Mouse (Mus musculus): ENCODE measurements around the gene Slc24a2.
A peak's percentile ranks its signal among the peaks of the same experiment; 100 is the strongest.

Gene Slc24a2

DNA sequence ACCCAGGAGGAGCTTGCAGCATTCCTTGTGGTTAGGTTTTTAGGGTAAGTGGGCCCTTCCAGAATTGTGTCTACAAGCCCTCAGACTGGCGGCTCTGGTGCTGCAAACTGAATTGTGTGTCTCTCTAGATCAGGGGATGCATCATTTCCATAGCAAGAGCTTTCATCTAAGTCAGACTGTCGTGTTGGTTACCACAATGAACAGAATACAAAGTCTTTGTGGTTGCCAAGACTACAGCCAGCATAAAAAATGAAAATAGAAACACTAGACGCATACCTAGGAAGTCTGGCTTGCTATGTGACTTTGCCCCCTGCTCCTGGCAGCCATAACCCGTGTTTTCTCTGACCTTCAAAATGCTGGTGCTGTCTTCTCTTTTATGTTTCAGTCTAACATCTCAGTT lies 114.6 kb downstream of the Slc24a2 start:
- DNase-seq (ENCODE audit: low spot score), result no peak

DNA sequence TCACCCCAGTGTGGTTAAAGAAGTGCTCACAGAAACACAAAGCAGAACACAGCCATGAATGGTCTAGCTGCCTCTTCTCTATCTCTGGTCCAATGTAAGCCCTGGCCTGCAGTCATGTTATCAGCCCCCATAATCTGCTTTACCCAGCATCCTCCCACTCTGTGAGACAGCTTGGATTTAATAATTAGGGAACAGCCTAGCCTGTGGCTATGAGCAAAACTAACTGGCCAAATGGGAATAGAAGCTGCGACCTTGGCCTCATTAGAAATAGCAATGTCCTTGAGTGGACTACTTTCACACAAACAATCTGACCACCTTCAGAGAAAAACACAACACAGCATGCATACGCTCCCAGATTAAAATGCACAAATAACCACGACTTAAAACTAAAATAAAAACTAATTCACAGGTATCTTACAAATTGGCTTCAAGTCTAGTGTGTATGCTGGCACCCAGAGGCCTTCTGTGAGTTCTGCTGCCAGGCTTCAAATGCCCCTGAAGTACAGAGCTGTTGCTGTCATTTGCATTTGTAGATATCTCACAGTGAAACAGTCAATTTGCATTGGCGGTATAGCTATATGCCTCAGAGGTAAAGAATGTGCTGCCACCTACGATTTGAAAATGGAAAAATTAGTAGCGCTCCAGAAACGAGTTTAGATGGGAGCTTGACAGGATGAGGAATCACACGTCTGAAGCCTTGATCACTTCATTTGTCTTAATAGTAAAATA lies 120.8 kb downstream of the Slc24a2 start:
- no peak for DNase-seq (ENCODE audit: low spot score)

DNA sequence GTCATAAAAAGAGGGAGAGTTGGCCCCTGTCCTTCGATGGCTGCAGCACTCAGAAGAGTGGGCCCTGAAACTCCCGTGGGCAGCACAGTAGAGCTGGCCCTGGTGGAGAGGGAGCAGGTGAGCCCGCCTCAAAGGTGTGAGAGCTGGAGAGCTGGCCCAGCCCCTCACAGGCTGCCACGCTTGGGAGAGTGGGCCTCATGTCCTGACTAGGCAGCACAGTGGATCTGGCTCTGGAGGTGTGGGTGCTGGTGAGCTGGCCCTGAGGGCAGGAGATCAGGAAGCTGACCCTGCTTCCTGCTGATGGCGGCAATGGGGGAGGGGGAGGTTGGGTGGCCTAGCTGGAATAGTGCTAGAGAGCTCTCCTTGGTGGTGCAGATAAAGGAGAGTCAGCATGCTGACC lies 129.3 kb downstream of the Slc24a2 start:
- DNase-seq (ENCODE audit: low spot score), result no peak

DNA sequence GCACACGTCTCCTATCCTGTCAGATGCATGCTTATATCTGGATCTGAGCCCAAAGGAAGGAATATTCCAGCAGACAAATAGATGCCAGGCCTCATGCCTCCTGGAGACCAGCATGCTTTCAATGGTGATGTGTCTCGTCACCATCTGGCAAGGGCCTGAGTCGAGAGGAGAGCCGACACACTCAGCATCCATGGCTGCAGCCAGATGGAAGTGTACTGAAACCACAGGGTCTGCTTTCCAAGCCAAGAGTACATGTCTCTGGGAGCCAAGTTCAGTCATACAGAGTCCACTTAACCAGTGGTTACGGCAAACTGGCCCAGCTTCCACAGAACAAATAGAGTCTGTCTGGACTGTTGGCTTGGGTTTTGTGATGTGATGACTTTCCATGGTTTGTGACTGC lies 134.1 kb downstream of the Slc24a2 start:
- no peak for DNase-seq (ENCODE audit: low spot score)

DNA sequence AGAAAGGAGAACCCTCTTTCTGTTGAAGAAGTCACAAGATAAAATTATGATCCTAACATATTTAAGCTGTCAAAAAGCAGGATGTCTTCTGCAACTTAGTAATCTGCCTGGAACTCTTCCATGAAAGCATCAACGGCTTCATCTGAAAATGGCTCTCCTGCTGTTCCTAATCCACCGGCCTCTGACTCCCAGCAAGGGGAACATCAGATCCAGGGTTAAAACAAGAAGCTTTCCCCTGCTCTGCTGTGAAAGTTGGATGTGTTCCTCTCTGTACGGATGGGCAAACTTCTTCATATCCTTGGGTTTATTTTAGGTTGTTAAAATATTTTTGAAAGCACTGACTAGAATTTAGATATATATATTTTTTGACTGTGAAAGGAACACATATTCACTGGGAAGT lies 136.7 kb downstream of the Slc24a2 start:
- DNase-seq (ENCODE audit: low spot score), result no peak

DNA sequence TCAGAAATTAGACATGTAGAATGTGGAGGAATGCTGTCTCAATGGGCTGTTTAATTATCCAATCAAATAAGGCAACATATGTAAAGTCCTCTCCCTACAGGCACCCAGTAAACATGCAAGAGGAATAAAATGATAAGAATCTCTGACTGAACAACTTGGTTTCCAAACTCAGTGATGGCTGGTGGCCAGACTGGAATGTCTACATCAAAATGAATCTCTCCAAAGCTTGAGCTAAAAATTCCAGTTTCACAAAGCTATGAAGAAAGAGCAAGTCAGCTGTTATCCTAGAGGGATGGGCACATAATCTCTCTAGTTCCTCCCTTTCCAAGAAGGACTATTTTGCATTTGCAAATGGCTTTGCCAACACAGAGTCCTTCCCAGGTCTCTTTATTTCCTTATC lies 139.4 kb downstream of the Slc24a2 start:
- DNase-seq (ENCODE audit: low spot score), result no peak

DNA sequence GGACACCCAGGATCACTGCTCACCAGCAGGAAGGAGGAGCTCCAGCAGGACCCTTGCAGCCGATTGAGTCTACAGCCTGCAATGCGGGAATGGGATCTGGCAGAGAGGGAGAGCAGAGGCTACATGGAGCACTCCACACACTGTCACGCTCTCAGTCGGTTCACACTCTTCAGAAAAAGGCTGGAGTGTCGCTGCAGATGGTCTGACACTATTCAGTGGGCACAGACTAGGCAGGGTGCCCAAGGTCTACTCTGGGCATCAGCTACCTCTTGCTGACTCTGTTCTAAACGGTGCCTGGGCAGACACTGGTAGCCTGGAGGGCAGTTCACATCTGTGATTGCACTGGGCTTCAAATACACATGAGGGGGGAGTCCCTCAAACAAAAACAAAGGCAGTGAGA lies 141.6 kb downstream of the Slc24a2 start:
- no peak for DNase-seq (ENCODE audit: low spot score)

DNA sequence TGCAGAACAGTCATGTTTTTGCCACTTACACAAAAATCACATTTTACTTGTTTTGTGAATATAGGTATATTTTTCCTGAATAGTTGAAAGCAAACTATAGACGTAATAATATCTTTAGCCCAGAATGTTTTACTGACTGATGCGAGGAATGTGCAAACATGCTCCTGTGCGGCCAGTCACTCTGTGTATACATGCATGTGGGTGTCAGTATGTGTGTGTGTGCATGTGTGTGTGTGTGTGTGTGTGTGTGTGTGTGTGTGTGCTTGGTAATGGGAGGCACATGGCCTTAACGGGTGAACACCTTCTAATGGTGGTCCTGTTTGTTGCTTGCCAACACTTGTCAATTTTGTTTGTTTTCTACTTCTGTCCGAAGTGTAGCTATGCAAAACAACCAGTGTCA lies 142.7 kb downstream of the Slc24a2 start:
- no peak for DNase-seq (ENCODE audit: low spot score)

DNA sequence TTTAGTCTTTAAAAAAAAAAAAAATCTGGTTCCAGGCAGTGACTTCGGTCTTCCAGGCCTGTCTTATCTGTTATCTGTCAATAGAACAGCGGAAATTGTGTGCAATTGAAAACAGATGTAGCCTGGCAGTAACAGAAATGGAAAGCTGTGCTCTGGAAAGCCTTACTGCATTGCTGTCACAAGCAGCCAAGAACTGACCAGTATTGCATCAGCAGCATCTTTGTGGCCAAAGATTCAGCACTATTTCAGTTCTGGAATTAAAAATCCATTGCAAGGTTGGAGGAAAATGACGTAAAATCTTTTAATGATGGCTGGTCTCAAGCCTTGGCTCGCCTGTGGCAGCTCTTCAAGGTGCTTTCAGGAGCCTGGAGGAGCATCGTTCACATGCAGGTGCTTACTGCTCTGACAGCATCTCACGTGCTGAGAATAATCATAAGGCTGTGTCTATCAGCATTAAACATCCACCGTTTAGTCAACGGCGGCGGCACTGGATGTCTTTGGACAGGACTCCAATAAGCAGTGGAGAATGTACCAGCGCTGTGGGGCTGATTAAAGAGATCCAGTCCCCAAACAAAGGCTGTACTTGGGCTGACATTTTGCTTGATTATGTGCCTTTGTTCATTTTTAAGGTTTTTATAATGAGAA lies 143.2 kb downstream of the Slc24a2 start:
- peak; percentile 37 for DNase-seq (ENCODE audit: low spot score)

DNA sequence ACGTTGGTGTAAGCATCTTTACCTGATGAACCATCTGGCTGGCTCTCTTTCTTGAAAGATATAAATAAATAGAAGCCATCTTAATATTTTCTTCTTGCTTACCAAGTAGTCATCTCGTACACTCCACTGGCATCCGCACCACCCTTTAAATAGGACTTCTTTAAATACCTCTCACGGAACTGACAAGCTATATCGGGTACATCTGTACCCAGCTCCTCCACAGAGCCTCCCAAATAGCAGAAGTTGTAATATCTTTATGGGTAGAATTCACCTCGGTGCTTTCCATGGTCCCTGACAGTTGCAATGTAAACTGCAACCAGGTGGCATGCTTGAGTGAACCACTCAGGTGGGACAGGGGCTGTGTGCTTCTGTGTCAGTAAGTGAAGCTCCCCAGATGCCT lies 149.0 kb downstream of the Slc24a2 start:
- DNase-seq (ENCODE audit: low spot score), result no peak

DNA sequence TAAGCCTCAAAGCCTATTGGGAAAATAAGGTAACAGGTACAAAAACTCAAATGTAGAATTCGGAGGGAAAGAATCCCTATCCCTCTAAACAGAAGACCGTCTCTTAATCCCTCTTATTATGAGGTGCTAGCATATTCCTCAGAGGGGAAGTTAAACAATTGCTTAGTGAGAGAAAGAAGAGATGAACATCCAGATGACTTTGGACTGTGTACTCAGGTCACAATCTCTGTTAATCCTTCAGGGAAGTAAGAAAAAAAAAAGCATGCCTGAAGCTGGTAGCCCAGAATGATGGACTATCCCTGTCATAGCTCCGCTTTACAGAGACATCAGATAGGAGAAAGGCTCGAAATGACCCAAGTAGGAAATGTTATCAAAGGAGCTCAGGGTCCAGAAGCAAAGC lies 151.0 kb downstream of the Slc24a2 start:
- no peak for DNase-seq (ENCODE audit: low spot score)

DNA sequence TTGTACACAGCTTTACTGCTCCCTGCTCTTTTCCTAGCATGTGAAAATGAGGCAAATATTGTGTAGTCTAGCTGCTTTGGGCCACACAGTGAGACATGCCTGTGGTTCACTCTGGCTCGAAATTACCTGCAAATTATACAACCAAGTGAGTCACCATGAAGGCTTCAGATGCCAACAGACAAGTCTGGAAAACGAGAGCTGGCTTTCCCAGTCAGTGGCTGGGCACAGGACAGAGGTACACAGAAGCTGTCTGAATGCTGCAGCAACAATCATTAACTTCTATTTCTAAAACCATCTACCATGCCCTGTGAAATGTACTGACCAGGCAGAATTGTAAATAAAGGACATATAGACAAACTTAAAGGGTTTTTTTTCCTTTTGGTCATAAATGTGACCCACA lies 151.6 kb downstream of the Slc24a2 start:
- DNase-seq (ENCODE audit: low spot score), result no peak

DNA sequence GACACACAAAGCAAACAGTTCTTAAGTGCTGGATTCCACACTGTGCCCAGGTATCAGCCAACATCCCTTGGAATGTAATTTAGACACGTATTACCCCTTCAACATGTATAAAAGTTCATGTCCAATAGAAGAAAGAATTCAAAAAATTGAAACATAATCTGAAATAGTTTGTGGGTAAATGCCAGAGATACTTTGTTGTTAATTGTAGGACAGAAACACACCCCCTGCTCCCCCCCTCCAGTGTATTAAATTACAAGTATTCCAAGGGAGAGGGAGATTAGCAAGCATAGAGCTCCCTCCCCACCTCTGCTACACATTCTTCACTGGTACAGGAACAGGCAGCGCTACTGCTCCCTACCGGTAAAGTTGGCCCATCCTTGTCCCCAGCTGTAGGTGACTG lies 154.5 kb downstream of the Slc24a2 start:
- no peak for DNase-seq (ENCODE audit: low spot score)

DNA sequence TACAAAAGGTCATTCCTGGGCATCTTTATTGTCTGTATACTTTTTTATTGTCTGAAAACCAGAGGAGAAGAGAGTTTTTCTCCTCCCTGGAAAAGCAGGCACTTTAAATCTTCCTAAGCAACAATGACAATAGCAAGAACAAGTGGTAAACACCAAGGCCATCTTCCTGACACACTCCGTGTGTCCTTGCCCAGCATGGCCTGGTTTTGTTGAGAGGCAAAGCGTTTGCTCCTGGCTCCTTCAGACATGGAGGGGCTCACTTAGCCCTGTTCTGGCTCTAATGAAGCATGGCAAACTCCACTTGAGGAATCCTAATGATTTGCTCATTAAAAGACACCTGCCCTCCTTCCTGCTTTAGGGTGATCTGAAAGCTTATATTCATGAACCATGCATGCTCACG lies 162.2 kb downstream of the Slc24a2 start:
- no peak for DNase-seq (ENCODE audit: low spot score)

DNA sequence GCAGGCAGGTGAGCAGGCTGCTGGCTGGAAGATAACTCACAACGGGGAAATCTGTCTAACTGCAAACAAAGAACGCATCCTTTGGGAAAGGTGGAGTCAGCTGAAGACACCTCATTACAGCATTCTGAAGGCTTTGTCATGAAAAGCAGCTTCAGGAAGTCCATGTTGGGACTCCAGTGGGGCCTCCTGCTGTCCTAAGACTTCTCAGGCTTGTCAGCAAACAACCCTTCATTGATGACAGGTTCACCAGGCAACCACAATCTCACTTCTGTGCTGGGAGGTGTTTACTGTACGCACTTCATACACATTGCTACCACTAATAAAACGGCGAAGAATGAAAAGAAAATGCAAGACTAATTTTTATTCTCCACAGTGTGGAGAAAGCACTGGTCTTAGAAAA lies 165.1 kb downstream of the Slc24a2 start:
- DNase-seq (ENCODE audit: low spot score), result no peak

DNA sequence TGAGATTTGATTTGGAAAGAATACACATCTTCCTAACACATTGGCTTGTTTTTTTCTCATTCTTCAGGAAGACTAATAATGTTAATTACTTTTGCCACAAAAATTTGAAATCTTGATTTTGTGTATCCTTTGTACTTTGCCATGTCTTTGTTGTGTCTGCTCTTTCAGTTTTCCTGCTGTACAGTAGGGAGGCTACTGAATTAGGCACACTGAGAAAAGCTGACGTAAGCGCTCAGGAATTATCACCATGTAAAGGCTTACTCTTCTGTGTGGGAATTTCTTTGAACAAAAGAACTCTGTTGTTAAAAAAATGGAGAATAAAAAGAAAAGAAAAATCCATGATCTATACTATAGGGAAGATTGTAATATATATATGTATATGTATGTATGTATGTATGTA lies 165.7 kb downstream of the Slc24a2 start:
- no peak for DNase-seq (ENCODE audit: low spot score)

DNA sequence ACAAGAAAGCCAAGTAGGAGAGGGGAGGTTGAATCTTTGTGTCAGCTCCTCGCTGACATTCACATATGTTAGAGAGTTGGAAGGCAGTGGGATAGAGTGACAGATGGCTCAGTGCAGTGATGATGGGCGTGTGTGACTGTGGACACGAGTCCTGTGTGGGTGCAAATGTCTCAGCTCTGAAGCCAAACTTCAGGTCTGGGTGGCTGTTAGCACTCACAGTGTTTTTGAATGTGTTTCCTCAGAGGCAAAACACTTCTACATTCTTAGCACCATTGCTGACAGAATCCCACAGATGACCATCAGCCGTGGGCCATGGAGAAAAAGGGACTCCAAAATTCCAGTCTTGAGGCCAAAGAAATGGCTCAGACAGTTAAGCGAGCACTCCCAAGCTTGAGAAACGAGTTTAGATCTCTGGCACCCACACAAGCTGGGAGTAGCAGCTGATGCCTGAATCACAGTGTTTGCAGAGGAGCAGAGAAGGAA lies 167.5 kb downstream of the Slc24a2 start:
- no peak for DNase-seq (ENCODE audit: low spot score)

DNA sequence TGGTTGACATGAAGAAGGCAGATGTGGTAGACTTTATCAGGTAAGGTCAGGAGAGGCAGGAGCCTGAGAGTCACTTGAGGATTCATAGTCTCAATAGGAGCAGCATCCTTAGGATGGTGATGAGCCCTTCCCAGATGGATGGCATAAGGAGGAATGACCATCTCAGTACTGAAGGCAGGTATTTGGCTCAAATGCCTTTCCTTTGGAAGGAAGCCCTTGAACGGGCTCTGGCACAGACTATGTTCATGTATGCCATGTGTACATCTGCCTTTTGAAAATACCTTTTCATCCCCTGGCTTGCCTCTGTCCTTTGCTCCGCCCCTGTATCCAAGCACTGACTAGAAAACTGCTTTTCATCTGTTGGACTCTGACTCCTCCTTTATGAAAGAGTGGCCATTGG lies 168.6 kb downstream of the Slc24a2 start:
- no peak for DNase-seq (ENCODE audit: low spot score)

DNA sequence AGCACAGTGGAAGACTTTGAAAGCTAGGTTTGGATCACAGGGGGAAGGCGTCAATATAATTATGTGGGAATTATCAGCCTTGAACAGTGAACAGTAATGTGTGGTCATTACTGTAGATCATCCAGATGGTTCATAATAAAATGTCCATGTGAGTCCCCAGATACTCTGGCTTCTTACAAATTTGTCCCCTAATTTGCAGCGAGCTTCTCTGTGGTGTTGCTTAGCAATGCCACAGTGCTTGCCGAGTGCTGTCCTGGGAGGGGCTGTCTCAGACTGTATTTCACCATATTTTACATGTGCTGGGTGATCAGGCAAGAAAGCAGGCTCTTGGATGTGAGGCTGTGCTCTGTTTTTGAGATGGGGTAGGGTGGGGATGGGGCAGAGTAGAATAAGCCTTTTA lies 172.7 kb downstream of the Slc24a2 start:
- DNase-seq (ENCODE audit: low spot score), result no peak

DNA sequence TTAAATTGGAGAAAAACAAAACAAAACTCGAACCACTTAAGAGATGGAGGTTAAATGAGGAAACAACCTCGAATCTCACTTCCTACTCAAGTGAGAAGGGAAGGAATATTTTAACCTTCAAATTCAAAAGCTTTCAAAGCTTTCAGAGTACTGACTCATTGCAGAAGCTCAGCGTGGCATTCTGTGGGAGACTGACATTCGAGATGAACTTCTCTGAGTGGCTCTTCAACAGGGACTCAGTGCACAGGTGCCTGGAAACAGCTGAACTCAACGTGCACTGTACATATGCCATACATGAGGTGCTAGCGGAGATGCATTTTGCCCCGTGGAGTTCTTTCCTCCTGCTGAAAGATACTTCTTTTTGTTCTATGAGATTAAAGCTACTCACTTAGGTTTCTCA lies 174.5 kb downstream of the Slc24a2 start:
- no peak for DNase-seq (ENCODE audit: low spot score)

DNA sequence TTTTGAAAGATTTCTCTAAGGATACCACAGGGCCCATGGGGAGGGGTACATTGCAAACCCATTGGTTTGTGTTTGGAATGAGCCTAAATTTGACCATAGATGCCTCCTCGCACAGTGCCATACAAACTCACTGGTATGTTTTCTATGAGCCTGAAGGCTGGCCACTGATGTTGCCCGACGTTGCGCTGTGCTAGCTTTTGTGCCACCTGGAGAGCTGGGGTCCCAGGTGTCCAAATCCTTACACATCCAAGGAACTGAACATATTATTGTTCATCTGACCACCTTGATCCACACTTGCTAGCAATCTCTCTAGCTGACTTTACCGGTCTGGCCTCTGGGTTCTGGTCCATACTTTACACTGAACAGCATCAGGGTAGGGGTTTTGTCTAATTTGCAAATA lies 177.4 kb downstream of the Slc24a2 start:
- no peak for DNase-seq (ENCODE audit: low spot score)

DNA sequence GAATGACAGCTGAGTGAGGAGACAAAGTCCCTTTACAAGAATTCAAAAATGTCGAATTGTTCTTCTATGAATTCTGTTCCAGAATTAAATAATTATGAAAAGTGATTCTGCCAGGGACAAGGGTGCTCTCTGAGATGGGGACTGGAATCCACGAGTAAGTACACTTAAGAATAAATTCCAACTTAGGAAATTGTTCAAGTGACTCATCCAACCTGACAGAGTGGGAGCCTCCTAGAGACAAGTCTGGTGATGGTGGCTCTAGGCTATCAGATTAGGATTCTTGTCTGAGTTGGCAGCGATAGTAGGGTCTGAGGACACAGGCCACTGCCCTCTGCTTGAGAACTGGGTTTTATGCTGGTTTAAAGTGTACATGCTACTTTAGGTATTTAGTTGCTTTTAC lies 181.2 kb downstream of the Slc24a2 start:
- no peak for DNase-seq (ENCODE audit: low spot score)

DNA sequence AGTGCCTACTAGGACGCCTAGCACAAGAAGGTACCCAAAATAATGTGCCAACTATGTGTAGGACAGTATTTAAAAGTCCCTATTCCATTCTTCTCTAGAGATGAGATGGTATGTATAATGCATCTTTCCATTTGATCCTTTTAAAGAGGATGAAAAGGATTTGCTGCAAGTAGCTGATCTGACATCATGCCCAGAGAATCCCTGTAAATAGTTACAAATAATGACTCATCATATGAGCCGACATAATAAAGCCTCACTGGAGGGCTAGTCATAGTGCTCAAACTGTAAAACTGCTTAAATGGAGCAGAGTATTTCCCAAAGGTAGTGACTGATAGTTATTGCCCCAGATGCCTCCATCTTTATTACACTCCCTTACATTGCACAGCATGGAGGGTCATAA lies 183.1 kb downstream of the Slc24a2 start:
- no peak for DNase-seq (ENCODE audit: low spot score)

DNA sequence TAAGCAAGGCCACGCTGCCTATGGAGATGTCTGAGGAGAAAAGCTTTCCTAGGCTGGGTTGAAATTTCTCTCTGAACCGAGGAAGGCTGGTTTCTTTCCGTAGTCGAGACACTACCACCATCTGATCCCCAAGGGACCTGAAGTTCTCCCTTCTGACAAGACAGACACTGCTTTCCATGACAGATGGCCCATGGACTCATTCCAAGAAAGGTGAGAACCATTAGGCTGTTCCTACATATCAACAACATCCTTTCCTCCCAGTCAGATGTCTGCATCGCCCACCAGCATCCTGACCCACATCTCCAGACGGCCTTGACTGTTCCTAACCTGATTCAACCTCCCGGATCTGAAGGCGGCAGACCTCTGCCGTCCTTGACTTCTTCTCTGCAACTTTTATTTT lies 187.0 kb downstream of the Slc24a2 start:
- no peak for DNase-seq (ENCODE audit: low spot score)

Data from lung, postnatal 25 days (tissue).